Mouse (Mus musculus): Measurements from ENCODE around the gene Tmem92.
"Not testable (repeated sequence)": the region's sequence is repeated elsewhere in the genome, so short reads cannot be mapped to it uniquely, and the experiment has no call there.

Gene Tmem92

DNA sequence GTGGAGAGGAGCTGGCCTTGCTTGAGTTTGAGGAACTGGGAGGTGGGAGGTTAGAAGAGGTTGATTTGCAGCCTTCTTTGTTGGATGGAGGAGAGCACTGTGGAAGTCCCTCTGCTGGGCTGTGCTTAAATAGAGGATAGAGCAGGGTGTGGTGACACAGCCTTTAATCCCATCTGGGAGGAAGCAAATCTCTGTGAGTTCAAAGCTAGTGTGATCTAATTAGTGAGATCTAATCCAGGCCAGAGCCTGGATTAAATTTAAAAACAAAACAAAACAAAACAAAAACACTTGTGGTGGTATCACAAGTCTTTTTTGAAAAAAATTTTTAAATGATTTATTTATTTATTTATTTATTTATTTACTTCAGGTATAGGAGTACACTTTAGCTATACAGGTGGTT lies at the start of gene Tmem92:
Gene Tmem92 (minus strand): TSS at position 101 of the 400 bp plus-strand sequence.
- no peak for DNase-seq (ENCODE audit: low read depth)

DNA sequence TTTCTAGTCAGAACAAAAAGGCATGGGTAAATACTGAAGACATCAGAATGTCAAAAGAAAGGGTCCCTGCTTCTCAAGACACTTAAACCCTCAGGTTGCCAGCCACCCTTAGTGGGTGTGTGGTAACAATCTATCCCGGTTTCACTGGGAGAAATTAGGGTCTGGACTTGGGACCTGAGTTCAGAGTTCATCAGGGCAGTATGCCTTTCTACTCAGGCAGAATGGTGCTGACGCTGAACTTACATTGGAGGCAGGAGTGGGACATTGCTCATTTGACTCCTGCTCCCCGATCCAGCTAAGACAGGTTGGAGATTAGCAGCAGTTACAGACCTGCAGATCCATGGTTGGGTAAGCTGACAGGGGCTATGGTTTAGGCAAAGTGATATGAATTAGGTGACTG lies 46.5 kb upstream of the Tmem92 start:
- DNase-seq (ENCODE audit: low read depth) = no peak

DNA sequence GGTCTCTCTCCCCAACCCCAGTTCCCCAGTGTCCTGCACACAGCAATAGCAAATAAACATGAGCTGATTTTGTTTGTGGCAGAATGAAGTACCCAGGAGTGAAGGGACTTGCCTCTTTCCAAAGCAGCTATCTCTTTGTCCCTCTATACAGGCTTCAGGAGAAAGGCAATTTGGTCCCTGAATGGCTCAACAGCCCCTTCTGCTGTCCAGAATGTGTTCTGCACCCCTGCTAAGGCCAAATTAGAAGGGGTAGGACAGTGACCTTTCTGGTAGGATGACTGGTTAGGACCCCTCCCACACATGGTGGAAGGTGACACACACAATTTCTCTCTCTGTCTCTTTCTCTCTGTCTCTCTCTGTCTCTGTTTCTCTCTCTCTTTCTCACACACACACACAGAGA lies 36.9 kb upstream of the Tmem92 start:
- not testable (repeated sequence) for DNase-seq (ENCODE audit: low read depth)

DNA sequence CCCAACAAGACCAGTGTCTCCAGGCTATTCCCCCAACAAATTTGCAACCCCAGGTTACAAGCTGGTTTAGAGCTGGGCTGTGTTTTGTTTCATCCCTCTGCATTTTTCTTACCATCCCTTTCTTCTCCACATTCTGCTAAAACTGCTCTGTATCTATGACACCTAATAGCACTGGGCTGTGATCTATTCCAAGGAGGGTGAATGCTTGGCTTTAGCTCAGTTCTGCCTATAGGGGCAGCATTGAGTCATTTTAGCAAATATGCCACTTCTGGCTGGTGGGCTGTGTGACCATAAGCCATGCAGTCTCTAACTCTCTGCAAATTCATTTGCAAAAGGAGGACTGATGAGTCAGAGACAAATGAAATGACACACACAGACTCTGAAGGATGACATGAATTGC lies 36.4 kb upstream of the Tmem92 start:
- DNase-seq (ENCODE audit: low read depth) = not testable (repeated sequence)

DNA sequence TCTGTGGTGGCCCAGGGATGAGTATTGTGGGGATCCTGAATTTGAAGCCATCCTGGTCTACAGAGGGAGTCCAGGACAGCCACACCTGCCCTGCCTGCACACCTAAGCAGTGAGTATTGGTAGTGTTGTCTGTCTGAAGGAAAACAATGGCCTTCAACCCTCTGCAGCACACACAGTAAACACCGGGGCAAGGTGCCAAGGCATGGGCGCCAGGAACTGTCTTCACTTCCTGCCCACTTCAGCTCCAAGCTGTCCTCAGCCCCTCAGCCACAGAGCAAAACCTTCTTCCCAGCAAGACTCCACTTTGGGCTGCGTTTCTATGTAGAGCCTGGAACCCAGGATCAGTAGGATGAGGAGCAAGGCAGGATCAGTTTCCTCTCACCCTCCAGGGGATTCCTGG lies 29.0 kb upstream of the Tmem92 start:
- DNase-seq (ENCODE audit: low read depth) = not testable (repeated sequence)

DNA sequence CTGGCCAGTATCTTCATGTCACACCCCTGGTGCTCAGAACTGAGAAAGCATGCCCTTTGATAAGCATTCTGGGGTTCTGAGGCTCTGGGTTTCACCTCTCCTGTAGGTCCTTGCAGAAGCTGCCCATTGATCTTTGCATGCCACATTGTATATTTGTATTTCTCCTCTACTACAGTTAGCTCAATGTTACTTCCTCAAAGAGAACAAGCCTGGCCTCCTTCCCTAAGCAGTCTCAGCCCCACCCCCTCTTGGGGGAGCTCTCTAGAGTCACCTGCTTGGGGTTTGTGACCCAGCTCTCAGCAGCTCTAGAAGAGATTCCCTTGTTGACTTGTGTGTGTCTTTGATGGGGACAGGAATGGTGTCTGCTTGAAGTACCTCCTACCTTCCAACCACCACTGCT lies 9.2 kb upstream of the Tmem92 start:
- DNase-seq (ENCODE audit: low read depth) = peak; percentile 0

DNA sequence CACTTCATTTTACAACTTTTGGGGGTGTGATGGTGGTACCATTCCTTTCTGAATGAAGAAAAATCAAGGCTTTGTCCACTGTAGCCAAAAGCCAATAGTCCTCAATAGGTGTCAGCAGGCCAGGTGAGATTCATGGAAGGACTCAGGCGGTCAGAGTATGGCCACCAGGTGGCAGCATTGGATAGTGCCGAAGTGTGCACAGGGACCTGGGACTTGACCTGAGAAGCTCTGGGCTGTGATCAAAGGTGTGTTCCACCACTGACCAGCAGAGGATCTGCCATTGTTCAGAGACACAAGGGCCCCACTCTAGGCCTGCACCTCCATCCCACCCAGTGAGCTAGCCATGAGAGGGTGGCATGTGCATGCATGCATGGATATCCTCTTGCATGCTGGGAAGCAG lies 2.7 kb upstream of the Tmem92 start:
- DNase-seq (ENCODE audit: low read depth) = peak; percentile 70

DNA sequence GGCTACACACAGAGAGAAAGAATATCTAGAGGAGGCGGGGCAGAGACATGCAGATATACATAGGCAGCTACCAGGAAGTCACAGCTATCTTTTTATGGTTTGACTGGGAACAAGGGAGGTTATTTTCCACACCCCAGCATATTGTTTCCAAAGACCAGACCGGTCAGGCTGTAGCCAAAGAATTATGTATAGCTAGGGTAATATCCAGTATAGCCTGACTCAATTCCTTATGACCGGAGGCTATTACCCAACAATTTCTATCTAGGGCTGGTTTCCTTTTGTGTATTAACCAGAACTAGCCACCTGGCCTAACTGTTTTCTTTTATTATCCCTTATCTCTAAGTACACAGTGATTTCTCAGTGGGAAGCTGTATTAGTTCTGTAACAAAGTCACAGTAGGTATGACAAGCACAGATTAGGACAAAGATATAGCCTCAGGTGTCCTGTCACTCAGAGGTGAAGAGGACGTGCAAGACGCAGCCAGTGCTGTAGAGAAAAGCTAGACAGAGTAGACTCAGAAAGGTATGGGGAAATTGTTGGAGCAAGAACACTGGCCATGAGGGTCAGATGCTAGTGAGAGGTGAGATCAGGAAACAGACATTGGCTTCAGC lies 7.5 kb downstream of the Tmem92 start:
- no peak for DNase-seq (ENCODE audit: low read depth)

DNA sequence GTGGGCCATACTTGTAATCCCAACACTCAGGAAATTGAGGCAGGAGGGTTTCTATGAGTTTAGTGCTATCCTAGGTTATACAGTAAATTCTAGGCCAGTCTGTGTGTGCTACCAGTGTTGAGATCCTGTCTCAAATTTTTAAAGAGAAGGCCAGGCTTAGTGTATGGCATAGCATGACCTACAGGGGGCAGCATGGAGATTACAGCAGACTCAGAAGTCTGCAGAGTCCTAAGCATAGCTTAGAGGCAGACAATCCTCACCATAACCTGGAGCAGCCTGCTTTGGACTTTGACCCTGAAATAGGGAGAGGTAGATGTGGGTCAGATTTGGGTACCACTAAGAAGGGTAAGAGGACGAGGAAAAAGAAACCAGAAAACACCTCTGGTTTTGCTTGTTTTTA lies 8.7 kb downstream of the Tmem92 start:
- DNase-seq (ENCODE audit: low read depth) = peak; percentile 64

DNA sequence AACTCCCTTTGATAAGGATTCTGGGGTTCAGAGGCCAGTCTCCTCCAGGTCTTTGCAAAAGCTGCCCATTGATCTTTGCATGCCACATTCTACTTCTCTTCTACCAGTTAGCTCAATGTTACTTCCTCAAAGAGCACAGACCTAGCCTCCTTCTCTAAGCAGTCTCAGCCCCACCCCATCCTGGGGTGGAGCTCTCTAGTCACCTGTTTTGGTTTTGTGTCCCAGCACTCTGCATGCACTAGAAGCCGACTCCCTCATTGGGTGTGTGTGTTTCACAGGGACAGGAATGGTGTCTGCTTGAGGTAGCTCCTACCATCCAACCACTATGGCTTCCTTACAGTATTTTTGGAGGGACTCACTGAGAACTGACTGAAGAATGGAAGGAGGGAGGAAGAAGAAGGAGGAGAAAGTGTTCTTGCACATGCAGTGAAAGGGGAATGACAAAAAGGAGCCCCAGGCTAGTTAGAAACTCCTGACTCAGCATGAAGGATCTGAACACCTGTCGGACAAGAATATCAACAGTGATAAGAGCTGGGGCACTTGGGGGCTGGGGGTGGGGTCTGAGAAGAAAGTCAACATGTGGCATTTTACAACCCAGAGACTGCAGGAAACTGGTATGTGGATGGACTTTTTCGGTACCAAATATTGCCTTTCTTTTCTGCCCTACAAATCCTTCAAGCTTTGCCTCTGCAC lies 10.0 kb downstream of the Tmem92 start:
- no peak for DNase-seq (ENCODE audit: low read depth)

DNA sequence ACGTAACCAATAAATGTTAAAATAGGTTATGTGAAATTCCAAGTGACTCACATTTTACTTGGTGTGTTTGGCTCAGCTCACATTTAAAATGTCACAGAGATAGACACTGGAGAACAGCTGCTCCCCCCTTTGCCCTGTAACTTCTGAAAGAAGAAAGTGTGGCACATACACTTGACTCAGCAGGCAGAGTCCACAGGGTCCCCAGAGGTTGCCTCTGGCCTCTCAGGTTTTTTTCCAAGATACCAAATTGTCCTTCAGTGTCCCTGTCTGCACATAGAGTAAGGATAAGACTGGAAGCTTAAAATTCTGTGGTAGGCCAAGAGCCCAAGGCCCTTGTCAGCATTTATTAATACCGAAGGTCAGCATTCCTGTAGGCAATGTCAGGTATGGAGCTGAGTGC lies 15.3 kb downstream of the Tmem92 start:
- no peak for DNase-seq (ENCODE audit: low read depth)

DNA sequence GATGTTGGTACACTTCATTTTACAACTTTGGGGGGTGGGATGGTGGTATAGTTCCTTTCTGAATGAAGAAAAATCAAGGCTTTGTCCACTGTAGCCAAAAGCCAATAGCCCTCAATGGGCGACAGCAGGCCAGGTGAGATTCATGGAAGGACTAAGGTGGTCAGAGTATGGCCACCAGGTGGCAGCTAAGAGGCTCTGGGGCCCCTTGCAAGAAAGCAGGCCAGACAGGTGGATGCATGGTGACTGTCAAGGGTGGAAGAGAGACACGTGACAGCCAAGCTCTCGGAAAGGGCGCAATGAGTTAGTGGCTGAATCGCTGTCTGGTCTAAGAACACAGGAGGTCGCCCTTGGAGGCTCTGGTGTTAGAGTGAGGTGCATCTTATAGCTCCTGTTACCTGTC lies 19.7 kb downstream of the Tmem92 start:
- no peak for DNase-seq (ENCODE audit: low read depth)

DNA sequence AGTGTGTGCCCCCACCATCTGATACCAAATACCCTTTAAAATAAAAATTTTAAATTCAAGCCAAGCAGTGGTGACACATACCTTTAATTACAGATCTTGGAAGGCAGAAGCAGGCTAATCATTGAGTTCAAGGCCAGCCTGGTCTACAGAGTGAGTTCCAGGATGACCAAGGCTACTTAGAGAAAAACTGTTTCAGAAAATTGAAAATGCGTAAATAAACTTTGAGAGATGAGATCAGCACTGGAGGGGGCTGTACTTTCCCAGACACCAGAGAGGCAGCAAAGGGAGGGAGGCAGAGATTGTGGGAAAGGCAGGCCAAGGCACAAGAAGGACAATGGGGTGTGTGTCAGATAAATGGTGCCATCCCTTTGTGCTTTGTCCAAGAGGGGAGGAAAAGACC lies 20.2 kb downstream of the Tmem92 start:
- no peak for DNase-seq (ENCODE audit: low read depth)

DNA sequence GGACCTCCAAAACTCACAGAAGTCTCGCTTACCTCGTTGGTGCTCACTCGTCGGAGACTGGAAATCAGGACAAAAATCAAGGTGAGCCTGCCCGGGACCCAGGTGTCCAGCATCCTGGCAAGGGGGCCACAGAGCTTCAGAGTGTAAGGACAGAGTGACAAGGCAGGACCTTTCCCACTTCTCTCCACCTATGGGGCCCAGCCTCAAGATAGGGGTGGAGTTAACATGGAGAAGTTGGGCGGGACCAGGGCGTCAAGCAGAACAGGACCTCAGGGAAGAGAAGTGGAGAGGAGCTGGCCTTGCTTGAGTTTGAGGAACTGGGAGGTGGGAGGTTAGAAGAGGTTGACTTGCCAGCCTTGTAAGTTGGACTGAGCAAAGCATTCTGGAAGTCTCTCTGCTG lies 21.7 kb downstream of the Tmem92 start:
- DNase-seq (ENCODE audit: low read depth) = no peak

DNA sequence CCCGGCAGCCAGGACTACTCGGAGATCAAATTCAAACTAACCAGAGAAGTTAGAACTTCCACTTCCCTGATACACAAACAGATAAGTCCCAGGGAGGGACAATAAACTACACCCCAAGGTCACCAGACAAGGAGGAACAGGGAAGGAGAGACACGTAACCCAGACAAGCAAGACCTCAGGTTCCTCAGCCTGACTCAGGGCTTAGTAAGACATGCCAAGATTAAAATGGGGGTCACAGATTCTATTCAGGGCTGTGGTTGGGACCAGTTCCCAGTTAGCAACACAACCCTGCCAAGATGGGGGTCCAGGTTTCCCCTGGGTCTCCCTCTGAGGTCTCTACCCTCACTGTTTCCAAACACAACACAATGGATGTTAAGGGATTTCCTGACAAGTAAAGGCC lies 22.1 kb downstream of the Tmem92 start:
- peak; percentile 8 for DNase-seq (ENCODE audit: low read depth)

DNA sequence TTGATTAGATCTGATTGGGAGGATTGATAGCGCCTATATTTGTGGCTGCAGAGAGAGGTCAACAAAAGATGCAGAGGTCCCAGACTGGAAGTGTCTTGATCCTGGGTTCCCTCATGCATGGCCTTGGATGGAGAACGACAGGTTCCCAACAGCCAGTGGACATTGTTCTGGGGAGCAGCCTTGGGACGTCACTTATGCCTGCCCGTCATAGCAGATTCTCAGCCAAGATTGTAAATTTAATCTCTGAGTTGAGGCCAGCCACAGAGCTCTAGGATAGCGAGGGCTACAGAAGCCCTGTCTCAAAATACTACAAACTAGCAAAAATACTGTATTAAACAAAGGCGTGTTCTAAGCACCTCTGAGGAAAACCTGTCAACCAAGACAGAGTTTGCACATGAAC lies 22.6 kb downstream of the Tmem92 start:
- no peak for DNase-seq (ENCODE audit: low read depth)

DNA sequence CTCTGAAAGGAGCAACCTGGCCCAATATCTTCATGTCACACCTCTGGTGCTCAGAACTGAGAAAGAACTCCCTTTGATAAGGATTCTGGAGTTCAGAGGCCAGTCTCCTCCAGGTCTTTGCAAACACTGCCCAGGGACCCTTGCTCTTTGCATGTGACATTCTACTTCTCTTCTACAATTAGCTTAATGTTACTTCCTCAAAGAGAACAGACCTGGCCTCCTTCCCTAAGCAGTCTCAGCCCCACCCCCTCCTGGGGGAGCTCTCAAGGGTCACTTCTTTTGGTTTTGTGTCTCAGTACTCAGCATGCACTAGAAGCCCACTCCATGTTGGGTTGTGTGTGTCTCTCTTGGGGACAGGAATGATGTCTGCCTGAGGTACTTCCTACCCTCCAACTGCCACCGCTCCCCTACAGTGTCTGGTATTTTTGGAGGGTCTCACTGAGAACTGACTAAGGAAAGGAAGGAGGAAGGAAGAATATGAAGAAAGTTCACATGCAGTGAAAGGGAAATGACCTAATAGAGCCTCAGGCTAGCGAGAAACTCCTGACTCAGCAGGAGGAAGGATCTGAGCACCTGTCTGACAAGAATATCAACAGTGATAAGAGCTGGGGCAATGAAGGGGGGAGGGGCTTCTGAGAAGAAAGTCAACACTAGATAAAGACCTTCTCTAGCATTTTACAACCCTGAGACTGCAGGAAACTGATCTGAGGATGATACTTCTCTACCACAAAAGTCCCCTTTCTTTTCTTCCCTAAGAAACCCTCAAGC lies 29.4 kb downstream of the Tmem92 start:
- DNase-seq (ENCODE audit: low read depth) = no peak

DNA sequence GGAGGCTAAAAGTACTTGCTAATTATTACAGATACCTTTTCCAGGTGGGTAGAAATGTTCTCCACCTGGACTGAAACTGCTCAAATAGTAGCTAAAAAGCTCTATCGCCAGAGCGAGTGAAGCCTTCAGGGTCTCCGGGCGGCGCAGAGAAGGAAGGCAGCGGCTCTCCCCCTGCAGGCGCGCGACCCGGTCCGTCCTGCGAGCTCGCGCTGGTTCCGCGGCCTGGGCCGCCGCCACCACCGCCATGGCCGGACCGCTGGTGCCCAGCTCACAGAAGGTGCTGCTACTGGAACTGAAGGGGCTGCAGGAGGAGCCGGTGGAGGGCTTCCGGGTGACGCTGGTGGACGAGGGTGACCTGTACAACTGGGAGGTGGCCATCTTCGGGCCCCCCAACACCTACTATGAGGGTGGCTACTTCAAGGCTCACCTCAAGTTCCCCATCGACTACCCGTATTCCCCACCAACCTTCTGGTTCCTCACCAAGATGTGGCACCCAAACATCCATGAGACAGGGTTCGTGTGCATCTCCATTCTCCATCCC lies 40.7 kb downstream of the Tmem92 start, which contains the start of gene Cdc34b:
Gene Cdc34b (plus strand): TSS at position 51 of the 541 bp plus-strand sequence.
- no peak for DNase-seq (ENCODE audit: low read depth)

DNA sequence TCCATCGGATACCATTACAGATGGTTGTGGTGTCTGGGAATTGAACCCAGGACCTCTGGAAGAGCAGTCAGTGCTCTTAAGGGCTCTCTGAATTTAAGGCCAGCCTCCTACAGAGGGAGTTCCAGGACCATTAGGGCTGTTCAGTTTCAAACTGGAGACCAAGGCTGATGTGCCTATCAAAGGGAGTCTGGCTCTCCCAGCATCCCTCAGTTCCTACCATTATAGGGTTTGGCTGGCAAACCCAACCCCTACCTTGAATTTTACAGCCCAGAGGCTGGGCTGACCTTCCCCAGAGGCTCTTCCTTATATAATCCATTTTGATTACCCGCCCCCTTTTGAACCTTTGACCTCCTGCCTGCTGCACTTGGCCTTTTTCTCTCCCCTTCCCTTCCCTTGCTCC lies 46.8 kb downstream of the Tmem92 start:
- no peak for DNase-seq (ENCODE audit: low read depth)

DNA sequence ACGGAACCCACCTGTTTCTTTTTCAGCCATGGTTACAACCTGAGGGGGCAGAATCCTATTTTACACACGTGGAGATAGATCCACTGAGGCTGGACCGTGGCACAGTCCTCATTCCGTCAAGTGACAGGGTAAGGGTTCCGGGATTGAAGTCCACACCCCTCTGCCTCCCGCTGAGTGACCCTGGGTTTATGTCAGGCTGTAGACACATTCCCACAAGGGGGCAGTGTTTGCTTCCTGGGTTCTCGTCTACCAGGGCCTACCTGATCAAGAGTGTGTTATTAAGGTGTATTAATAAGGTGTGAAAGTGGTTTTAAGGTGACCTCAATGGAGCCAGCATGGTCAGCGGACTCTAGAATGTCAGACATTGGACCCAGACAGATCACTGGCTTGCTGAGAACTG lies 49.7 kb downstream of the Tmem92 start:
- peak; percentile 33 for DNase-seq (ENCODE audit: low read depth)

DNA sequence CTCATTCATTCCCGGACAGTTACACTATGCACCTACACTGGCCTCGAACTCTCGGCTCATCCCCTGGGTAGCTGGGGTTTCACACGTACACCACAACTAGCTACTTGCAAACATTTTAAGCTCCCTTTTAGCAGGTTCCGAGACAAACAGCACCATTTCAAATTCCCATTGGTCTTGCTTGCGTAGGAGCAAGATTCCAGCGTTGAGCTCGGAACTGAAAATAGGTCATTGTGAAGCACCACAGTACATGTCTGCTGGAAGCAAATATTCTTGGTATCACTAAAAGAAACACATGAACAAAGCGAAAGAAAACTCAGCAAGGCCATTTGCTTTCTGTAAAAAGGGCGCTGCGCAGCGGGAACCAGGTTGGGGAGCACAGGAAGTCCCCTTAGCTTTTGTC lies 51.3 kb downstream of the Tmem92 start:
- no peak for DNase-seq (ENCODE audit: low read depth)

DNA sequence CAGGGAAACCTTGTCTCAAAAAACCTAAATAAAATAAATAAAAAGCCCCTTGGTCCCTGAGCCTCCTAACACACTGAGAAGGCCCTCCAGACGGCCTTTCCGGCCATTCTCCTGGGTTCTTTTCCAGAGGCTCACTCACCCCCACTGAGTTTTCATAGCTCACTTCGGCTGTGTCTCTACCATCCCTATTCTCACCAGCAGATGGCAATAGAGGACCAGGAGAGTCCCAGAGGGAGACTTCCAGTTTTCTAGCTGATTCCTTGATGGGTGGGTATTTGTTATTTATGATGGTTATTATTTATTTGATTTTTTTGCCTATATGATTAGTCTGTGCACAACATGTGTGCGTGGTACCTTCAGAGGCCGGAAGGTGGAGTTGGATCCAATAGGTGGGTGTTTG lies 52.2 kb downstream of the Tmem92 start:
- peak; percentile 85 for DNase-seq (ENCODE audit: low read depth)

DNA sequence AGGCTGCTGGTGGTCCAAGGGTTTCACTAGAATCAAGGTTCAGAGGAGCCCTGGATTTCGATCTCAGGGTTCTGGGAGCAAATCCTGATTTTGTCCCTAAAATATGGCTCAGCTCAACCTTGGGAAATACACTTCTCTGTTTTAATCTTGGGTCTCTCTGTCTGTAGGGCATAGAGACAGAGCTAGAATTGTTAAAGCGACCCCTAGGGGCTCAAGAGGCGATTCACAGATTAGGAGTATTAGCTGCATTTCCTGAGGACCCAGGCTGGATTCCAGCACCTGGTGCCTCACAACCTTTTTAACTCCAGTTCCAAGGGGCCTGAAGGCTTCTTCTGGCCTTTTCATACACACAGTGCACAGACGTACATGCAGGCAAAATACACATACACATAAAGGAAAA lies 52.9 kb downstream of the Tmem92 start:
- DNase-seq (ENCODE audit: low read depth) = peak; percentile 35

Measured in NIH3T3 (cell line).